Mouse (Mus musculus): ENCODE measurements at regions not wholly inside any gene's neighbourhood (a gene's known extent, or its start where the extent isn't known, plus 50 kb on each side); places are given as distances from the start of the nearest gene placed in this dataset.

DNA sequence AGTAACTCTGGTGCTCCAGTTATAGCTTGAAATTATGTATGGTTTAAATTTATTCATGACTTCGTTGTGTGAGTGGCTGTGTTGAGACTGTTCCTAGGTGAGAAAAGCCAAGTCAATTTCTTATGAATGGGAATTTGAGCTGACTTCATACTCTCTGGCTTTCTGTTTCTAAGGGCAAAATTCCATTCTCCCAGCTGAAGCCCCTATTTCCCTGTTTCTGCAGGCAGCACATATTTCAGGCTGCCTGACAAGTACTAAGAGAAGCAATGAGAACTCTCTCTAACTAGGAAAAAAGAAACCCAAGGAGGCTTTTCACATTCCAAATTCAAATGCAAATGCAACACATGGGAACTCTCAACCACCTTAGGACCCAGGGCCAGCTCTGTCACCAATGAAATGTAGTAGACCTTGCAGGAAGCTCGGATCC is 338.7 kb downstream of the Hs3st1 start:
- TF ChIP-seq POLR2A (IDR thresholded peaks at IDR 0.05; ENCODE audit: control insufficient read depth, low read depth, low read length) = no peak
- TF ChIP-seq CTCF (IDR thresholded peaks at IDR 0.05; ENCODE audit: control insufficient read depth, insufficient read depth, insufficient replicate concordance, low read depth, low read length) = no peak
